ENCODE assay signal across 8 mouse cellular contexts in genomic region chr19:5796573-5797111, GRCm38 (mm10). TPM values are rescaled to one million over a fixed set of nuclear protein-coding genes. Genes with fewer than 3 reads are reported as not detected.
DNase-seq lines count a peak whose midpoint lies in the region; ATAC-seq and TF ChIP-seq lines count a peak whose summit lies in the region.

No protein-coding gene starts in this region.

- DNase-seq in kidney, postnatal 0 days (ENCODE audit: low spot score) = no peak
- DNase-seq in kidney, adult 8-10 months = no peak
- DNase-seq in midbrain, embryonic 14.5 days = peak; percentile 20
- no peak for DNase-seq in urinary bladder, postnatal 36 days (ENCODE audit: low spot score in 2 of 2)
- no peak for DNase-seq in gastrocnemius, postnatal 36 days
- DNase-seq in frontal cortex, postnatal 10 days (ENCODE audit: low spot score in 2 of 2) = no peak

- peaks cover 12% of the 10 kb centered on the region for H3K4me1 ChIP-seq in kidney, postnatal 0 days (replicated peaks; ENCODE audit: insufficient read depth, low read length)
- no peaks in the 10 kb centered on the region for H3K4me1 ChIP-seq in bone marrow macrophage, adult 2 months (ENCODE audit: control insufficient read depth, insufficient read depth, low read length)
- H3K4me1 ChIP-seq in hindbrain, embryonic 12.5 days = peaks cover 34% of the 10 kb centered on the region
- peaks cover 25% of the 10 kb centered on the region for H3K4me1 ChIP-seq in midbrain, embryonic 14.5 days (ENCODE audit: control insufficient read depth, insufficient read depth, low read length)

- ATAC-seq in kidney, postnatal 0 days (replicated peaks; ENCODE audit: low FRiP score, low read depth) = no peak
- no peak for ATAC-seq in hindbrain, embryonic 12.5 days (ENCODE audit: low FRiP score)
- ATAC-seq in midbrain, embryonic 14.5 days (ENCODE audit: low FRiP score, low TSS enrichment) = no peak

- no peak for TF ChIP-seq POLR2A in bone marrow macrophage, adult 2 months (IDR thresholded peaks at IDR 0.05; ENCODE audit: borderline replicate concordance, low read depth, low read length)

- peak overlapping the region; percentile 65 for H3K4me2 ChIP-seq in kidney, postnatal 0 days (ENCODE audit: low read length)
- peak overlapping the region; percentile 90 for H3K4me2 ChIP-seq in hindbrain, embryonic 12.5 days (replicated peaks)
- peak overlapping the region; percentile 93 for H3K4me2 ChIP-seq in midbrain, embryonic 14.5 days (ENCODE audit: low read length)

- TF ChIP-seq CTCF in kidney, postnatal 0 days (IDR thresholded peaks at IDR 0.05; ENCODE audit: low read depth) = no peak
- TF ChIP-seq CTCF in bone marrow macrophage, adult 2 months (IDR thresholded peaks at IDR 0.05; ENCODE audit: low read depth, low read length) = no peak

- H3K9ac ChIP-seq in kidney, postnatal 0 days (ENCODE audit: low read depth, low read length) = peak overlapping the region; percentile 58
- peak overlapping the region; percentile 100 for H3K9ac ChIP-seq in hindbrain, embryonic 12.5 days
- H3K9ac ChIP-seq in midbrain, embryonic 14.5 days (replicated peaks; ENCODE audit: low read length) = peak overlapping the region; percentile 50

- intact Hi-C loops in gastrocnemius, postnatal 36 days (cut with DNase I) = no loop called here

- H3K36me3 ChIP-seq in kidney, postnatal 0 days (ENCODE audit: insufficient read depth, low read length) = peaks cover 34% of the 10 kb centered on the region
- H3K36me3 ChIP-seq in hindbrain, embryonic 12.5 days = peaks cover 36% of the 10 kb centered on the region
- peaks cover 47% of the 10 kb centered on the region for H3K36me3 ChIP-seq in midbrain, embryonic 14.5 days (ENCODE audit: control insufficient read depth, insufficient read depth, low read length)

- H3K27ac ChIP-seq in kidney, postnatal 0 days = peak overlapping the region; percentile 57; the same call in 1 of the 2 replicates
- peak overlapping the region; percentile 51 for H3K27ac ChIP-seq in bone marrow macrophage, adult 2 months (ENCODE audit: insufficient read depth, low read depth, low read length)
- peak overlapping the region; percentile 3; the same call in 1 of the 2 replicates for H3K27ac ChIP-seq in hindbrain, embryonic 12.5 days
- H3K27ac ChIP-seq in midbrain, embryonic 14.5 days (replicated peaks; ENCODE audit: low read depth, low read length) = peak overlapping the region; percentile 28; the same call in 1 of the 2 replicates

- H3K4me3 ChIP-seq in kidney, postnatal 0 days (replicated peaks; ENCODE audit: low read depth, low read length) = peak overlapping the region; percentile 84
- H3K4me3 ChIP-seq in bone marrow macrophage, adult 2 months (ENCODE audit: insufficient read depth, low read length) = peak overlapping the region; percentile 69
- peak overlapping the region; percentile 98 for H3K4me3 ChIP-seq in hindbrain, embryonic 12.5 days
- H3K4me3 ChIP-seq in midbrain, embryonic 14.5 days (replicated peaks; ENCODE audit: low read depth, low read length) = peak overlapping the region; percentile 74

- H3K9me3 ChIP-seq in kidney, postnatal 0 days (replicated peaks; ENCODE audit: low read length) = no peaks in the 10 kb centered on the region
- no peaks in the 10 kb centered on the region for H3K9me3 ChIP-seq in hindbrain, embryonic 12.5 days (replicated peaks)
- no peaks in the 10 kb centered on the region for H3K9me3 ChIP-seq in midbrain, embryonic 14.5 days (ENCODE audit: control insufficient read depth, low read length)

- H3K27me3 ChIP-seq in kidney, postnatal 0 days (ENCODE audit: insufficient read depth, low read length) = no peaks in the 10 kb centered on the region
- no peaks in the 10 kb centered on the region for H3K27me3 ChIP-seq in hindbrain, embryonic 12.5 days
- no peaks in the 10 kb centered on the region for H3K27me3 ChIP-seq in midbrain, embryonic 14.5 days (ENCODE audit: control insufficient read depth, insufficient read depth, low read length)

- 26% methylated on average over 7 of the region's 7 CpGs for WGBS in kidney, postnatal 0 days
- 73% methylated on average over 7 of the region's 7 CpGs for WGBS in hindbrain, embryonic 12.5 days
- WGBS in midbrain, embryonic 14.5 days = 66% methylated on average over 7 of the region's 7 CpGs

RNA-seq across cellular contexts. Expression of gene Scyl1, which starts 25.4 kb away (rescaled TPM):
- polyA plus RNA-seq in kidney, postnatal 0 days (2015; fragmentation: Nextera tagmentation; extraction: Ambion mirVana) = 63.5 and 65.1 TPM in 2 replicates
- 46.7 and 48.3 TPM in 2 replicates for polyA plus RNA-seq in bone marrow macrophage, adult 2 months (2012; ENCODE audit: insufficient read depth, insufficient read length, missing spikeins)
- 71.8 and 73.7 TPM in 2 replicates for polyA plus RNA-seq in hindbrain, embryonic 12.5 days (2016; fragmentation: Nextera tagmentation; extraction: Ambion mirVana)
- 73.5 and 78.2 TPM in 2 replicates for polyA plus RNA-seq in midbrain, embryonic 14.5 days (2014; fragmentation: Nextera tagmentation; extraction: Ambion mirVana)
- 10 to 100 TPM; 70.8 to 71.1 TPM for total RNA-seq in gastrocnemius, postnatal 36 days (2021)

RNA-seq across cellular contexts. Expression of gene Ltbp3, which starts 55.9 kb away (rescaled TPM):
- polyA plus RNA-seq in kidney, postnatal 0 days (2015; fragmentation: Nextera tagmentation; extraction: Ambion mirVana) = 22.3 and 23.9 TPM in 2 replicates
- polyA plus RNA-seq in bone marrow macrophage, adult 2 months (2012; ENCODE audit: insufficient read depth, insufficient read length, missing spikeins) = 11.4 and 15.7 TPM in 2 replicates
- polyA plus RNA-seq in hindbrain, embryonic 12.5 days (2016; fragmentation: Nextera tagmentation; extraction: Ambion mirVana) = 13.8 and 16.6 TPM in 2 replicates
- 10.1 and 10.5 TPM in 2 replicates for polyA plus RNA-seq in midbrain, embryonic 14.5 days (2014; fragmentation: Nextera tagmentation; extraction: Ambion mirVana)
- total RNA-seq in gastrocnemius, postnatal 36 days (2021) = 10 to 100 TPM; 43.4 to 44.2 TPM

Comparison
In these comparisons a context has a peak if more than half of its experiments do, and no peak if none do; other contexts are left out.
1. H3K27ac ChIP-seq: peak in every context shown above with its lines; median percentile 57 in kidney, postnatal 0 days; 51 in bone marrow macrophage, adult 2 months; 28 in midbrain, embryonic 14.5 days; 3 in hindbrain, embryonic 12.5 days.
2. H3K9ac ChIP-seq: peak in every context shown above with its lines; median percentile 100 in hindbrain, embryonic 12.5 days; 58 in kidney, postnatal 0 days; 50 in midbrain, embryonic 14.5 days.